Mouse (Mus musculus) Patski (cell line): Measurements from ENCODE around the gene Inpp5f. TPM values are rescaled to one million over a fixed set of nuclear protein-coding genes. Genes with fewer than 3 reads are reported as not detected.
"Not testable (repeated sequence)": the region's sequence is repeated elsewhere in the genome, so short reads cannot be mapped to it uniquely, and the experiment has no call there.

Experiments used
- ATAC-seq: fragments of 100-300 bp; one replicate; pipeline ENCODE4 v1.8.0; 2021
- CTCF ChIA-PET: fragments of 350-600 bp; sonication (Branson Sonifier 250); formaldehyde crosslinking; loops from one replicate; lab custom pipeline; 2022; ENCODE audit warnings: inconsistent platforms; lab: Charles Lee
- POLR2A ChIA-PET: fragments of 350-600 bp; sonication (Branson Sonifier 250); formaldehyde crosslinking; loops from one replicate; lab custom pipeline; 2022; ENCODE audit warnings: antibody characterized with exemption, inconsistent platforms; lab: Charles Lee
- DNase-seq: peaks from one replicate; pipeline ENCODE4 v3.0.0-alpha.2; 2011; ENCODE audit warnings: low read depth, low spot score
- H3K27me3 ChIP-seq: fragments of 371-371 bp; one replicate; pipeline ENCODE4 v1.5.1; 2021
- CTCF ChIP-seq: fragments of 100-300 bp; IDR thresholded peaks from one replicate; pipeline ENCODE4 v1.5.1; 2021
- in situ Hi-C: fragments of 300-500 bp; cut with MboI; formaldehyde crosslinking; loops from 3 replicates; pipeline ENCODE4 v1.11.1; 2018; ENCODE audit warnings: low pct_unique_long_range_greater_than_20kb, mixed read lengths
- polyA plus RNA-seq: library from polyadenylated mRNA; unstranded; gene quantifications from one replicate; pipeline ENCODE4 v1.2.3, GENCODE M21; 2021

Gene Inpp5f
- polyA plus RNA-seq, 1 experiment from 2014 or later, result 44.3 TPM

- no peaks in the 10 kb centered on the region for H3K27me3 ChIP-seq
- in situ Hi-C loops, result no loop called here
- DNase-seq (no peak), ATAC-seq (no peak)
- no peak for TF ChIP-seq CTCF
- ChIA-PET POLR2A (no interaction called here), CTCF (no interaction called here)
These were observed 76.9 kb downstream of the Inpp5f start for GRCm38 (mm10) chr7:128687821-128688564.

DNA sequence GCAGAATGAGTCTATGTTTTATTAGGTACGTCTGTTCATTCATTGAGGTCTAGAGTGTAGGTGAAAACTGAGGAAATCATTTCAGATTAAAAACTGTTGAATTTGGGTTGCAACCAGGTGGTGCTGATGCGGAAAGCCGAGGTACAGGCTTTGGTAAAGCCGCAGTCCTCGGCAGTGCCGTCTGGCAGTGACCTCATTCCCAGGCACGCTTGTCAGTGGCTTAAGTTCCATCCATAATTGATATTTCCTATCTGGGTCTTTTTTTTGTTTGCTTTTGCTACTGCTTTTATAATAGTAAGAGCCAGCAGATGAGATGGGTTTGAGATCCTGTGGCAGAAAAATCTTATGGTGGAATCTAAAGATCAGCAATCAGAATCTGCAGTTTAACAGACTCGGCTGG is 78.2 kb downstream of the Inpp5f start:
- TF ChIP-seq CTCF, result no peak
- no peak for ATAC-seq
- in situ Hi-C loops, result no loop called here
- POLR2A ChIA-PET, result interaction anchor here (1.7 kb wide), 1 partner anchor 166 kb away, joined by 5 read pairs; the partner anchor contains the start of gene Bag3
- CTCF ChIA-PET, result interaction anchor here (1.1 to 1.9 kb wide), 3 partner anchors 9 to 233 kb away, joined by 3 to 10 read pairs (median 4); no protein-coding TSS in a partner anchor
- no peaks in the 10 kb centered on the region for H3K27me3 ChIP-seq
- no peak for DNase-seq

DNA sequence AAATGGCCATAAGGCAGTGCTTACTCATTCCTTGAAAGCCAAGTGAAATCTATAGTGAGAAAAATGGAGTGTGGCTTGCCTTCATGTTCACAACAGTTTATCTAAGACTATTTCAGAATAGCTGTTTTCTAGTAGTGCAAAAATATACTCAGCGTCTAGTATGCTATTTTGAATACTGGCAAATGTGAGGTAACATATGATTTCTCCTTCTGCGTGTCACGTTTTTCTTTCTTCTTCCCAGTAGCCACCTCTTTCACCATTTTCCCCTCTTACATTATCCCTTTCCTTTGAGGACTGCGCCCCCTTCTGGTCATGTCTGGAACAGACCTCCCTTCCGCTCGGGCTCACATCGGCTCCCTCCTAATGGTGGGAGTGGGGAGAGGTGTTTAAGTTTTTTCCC is 78.9 kb downstream of the Inpp5f start:
- in situ Hi-C loops, result loop anchor here (5.0 to 10.0 kb wide), 2 partner anchors 213 to 395 kb away; partner anchors contain the start of gene BC017158
- no peak for ATAC-seq
- H3K27me3 ChIP-seq, result no peaks in the 10 kb centered on the region
- ChIA-PET POLR2A (interaction anchor here (1.7 kb wide), 1 partner anchor 167 kb away, joined by 5 read pairs; the partner anchor contains the start of gene Bag3), CTCF (interaction anchor here (1.1 to 1.9 kb wide), 4 partner anchors 8 to 234 kb away, joined by 3 to 10 read pairs (median 5); no protein-coding TSS in a partner anchor)
- peak; percentile 93 for TF ChIP-seq CTCF
- DNase-seq, result peak; percentile 12

- no peak for DNase-seq
- no peak for TF ChIP-seq CTCF
- CTCF ChIA-PET, result interaction anchor here (0.9 to 1.9 kb wide), 6 partner anchors 10 to 234 kb away, joined by 3 to 10 read pairs (median 4); no protein-coding TSS in a partner anchor
- in situ Hi-C loops, result loop anchor here (5.0 to 10.0 kb wide), 2 partner anchors 213 to 396 kb away; partner anchors contain the start of gene BC017158
- POLR2A ChIA-PET, result interaction anchor here (1.7 kb wide), 1 partner anchor 167 kb away, joined by 5 read pairs; the partner anchor contains the start of gene Bag3
- H3K27me3 ChIP-seq, result no peaks in the 10 kb centered on the region
- no peak for ATAC-seq
These were observed 79.7 kb downstream of the Inpp5f start for GRCm38 (mm10) chr7:128690796-128691195.

GRCm38 (mm10) chr7:128692163-128692562 is 81.0 kb downstream of the Inpp5f start:
- ChIA-PET CTCF (interaction anchor here (1.7 kb wide), 1 partner anchor 218 kb away, joined by 8 read pairs; no protein-coding TSS in a partner anchor), POLR2A (no interaction called here)
- no peak for DNase-seq
- in situ Hi-C loops, result loop anchor here (5.0 to 10.0 kb wide), 2 partner anchors 215 to 397 kb away; partner anchors contain the start of gene BC017158
- TF ChIP-seq CTCF, result no peak
- no peaks in the 10 kb centered on the region for H3K27me3 ChIP-seq
- ATAC-seq, result no peak

DNA sequence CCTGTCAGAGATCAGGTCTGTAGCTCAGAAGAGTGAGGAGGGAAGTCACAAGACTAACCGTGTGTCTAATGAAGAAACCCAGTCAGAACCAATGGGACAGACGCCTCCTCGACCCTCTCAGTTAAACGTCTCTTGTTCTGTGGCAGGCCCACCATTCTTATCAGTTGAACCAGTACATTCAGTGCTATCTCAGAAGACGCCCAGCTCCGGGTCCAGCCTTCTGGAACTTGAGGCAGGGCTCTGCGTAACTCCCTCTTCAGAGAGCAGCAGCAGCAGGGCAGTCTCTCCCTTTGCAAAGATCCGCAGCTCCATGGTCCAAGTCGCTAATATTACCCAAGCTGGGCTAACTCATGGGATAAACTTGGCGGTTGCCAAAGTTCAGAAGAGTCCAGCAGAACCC is 83.7 kb downstream of the Inpp5f start:
- no peak for TF ChIP-seq CTCF
- ATAC-seq (no peak), DNase-seq (no peak)
- CTCF ChIA-PET, result interaction anchor here (0.8 to 2.0 kb wide), 4 partner anchors 10 to 456 kb away, joined by 3 to 5 read pairs (median 3); no protein-coding TSS in a partner anchor
- H3K27me3 ChIP-seq, result no peaks in the 10 kb centered on the region
- in situ Hi-C loops, result loop anchor here (5.0 to 10.0 kb wide), 3 partner anchors 218 to 400 kb away; partner anchors contain the start of gene BC017158
- POLR2A ChIA-PET, result interaction anchor here (0.5 kb wide), 1 partner anchor 124 kb away, joined by 4 read pairs; no protein-coding TSS in a partner anchor

- POLR2A ChIA-PET, result interaction anchor here (0.8 to 1.2 kb wide), 2 partner anchors 239 to 402 kb away, joined by 3 to 9 read pairs; partner anchors contain the start of genes BC017158 and Tial1
- DNase-seq, ATAC-seq, H3K27me3 ChIP-seq: not testable (repeated sequence)
- CTCF ChIA-PET, result interaction anchor here (1.1 to 2.6 kb wide), 3 partner anchors 9 to 25 kb away, joined by 3 to 7 read pairs (median 5); no protein-coding TSS in a partner anchor
- in situ Hi-C loops, result loop anchor here (5.0 to 10.0 kb wide), 3 partner anchors 338 to 453 kb away; partner anchors contain the start of genes BC017158 and Tgfb1i1
These were observed 88.8 kb downstream of the Inpp5f start for GRCm38 (mm10) chr7:128699959-128700358.

GRCm38 (mm10) chr7:128705735-128706134 is 94.6 kb downstream of the Inpp5f start:
- in situ Hi-C loops, result loop anchor here (5.0 kb wide), 1 partner anchor 283 kb away; no protein-coding TSS in a partner anchor
- no peak for DNase-seq
- TF ChIP-seq CTCF, result peak; percentile 95
- peak; percentile 51 for ATAC-seq
- POLR2A ChIA-PET, result no interaction called here
- CTCF ChIA-PET, result interaction anchor here (0.7 to 2.3 kb wide), 9 partner anchors 9 to 232 kb away, joined by 3 to 9 read pairs (median 3); no protein-coding TSS in a partner anchor
- H3K27me3 ChIP-seq, result no peaks in the 10 kb centered on the region

DNA sequence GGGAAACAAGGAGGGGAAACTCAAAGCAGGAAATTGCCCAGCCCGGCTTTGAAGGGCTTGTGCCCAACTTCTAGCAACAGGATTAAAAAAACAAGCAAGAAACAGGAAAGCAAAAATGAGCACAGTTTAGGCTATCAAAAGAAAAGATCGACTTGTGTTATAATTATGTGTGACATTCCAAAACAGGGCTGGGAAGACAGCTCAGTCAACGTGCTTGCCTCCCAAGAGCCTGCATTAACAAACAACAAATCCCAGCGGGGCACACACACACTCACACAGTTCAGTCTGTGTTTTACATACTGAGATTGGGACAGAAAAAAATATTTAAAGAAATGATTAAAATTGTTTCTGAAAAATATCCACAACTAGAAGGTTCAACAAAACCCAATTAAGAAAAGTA is 106.9 kb downstream of the Inpp5f start:
- POLR2A ChIA-PET, result no interaction called here
- in situ Hi-C loops, result no loop called here
- DNase-seq (no peak), ATAC-seq (no peak)
- no peak for TF ChIP-seq CTCF
- no peaks in the 10 kb centered on the region for H3K27me3 ChIP-seq
- CTCF ChIA-PET, result interaction anchor here (3.2 to 4.7 kb wide), 2 partner anchors 7 to 12 kb away, joined by 9 to 26 read pairs; no protein-coding TSS in a partner anchor

DNA sequence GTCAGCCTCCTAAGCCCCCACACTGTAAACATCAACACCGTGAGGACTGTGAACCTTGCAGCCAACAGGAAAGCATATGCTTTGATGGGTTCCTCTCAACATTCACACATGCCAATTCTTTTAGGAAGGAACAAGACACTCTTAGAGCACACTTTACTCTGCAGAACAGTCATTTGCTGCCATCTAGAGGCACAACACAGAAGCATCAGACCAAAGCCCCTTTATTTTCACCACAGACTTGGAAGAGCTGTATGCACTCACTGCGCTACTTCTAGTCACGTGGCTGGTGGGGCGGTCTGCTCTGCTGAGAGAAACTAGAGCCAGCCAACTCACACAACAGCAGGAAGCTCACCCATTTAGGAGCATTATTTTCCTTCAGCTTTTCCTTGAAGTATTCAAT is 113.6 kb downstream of the Inpp5f start:
- CTCF ChIA-PET, result interaction anchor here (0.8 to 2.9 kb wide), 8 partner anchors 9 to 503 kb away, joined by 3 to 39 read pairs (median 6); partner anchors contain the start of gene Mcmbp
- in situ Hi-C loops, result loop anchor here (25.0 kb wide), 1 partner anchor 87 kb away; no protein-coding TSS in a partner anchor
- no peak for DNase-seq
- POLR2A ChIA-PET, result no interaction called here
- no peaks in the 10 kb centered on the region for H3K27me3 ChIP-seq
- peak; percentile 54 for ATAC-seq
- TF ChIP-seq CTCF, result peak; percentile 72
